Mouse (Mus musculus) olfactory bulb, adult 2 months (tissue): ENCODE measurements around the gene Gm3238. TPM values are rescaled to one million over a fixed set of nuclear protein-coding genes. Genes with fewer than 3 reads are reported as not detected.
"Not testable (repeated sequence)": the region's sequence is repeated elsewhere in the genome, so short reads cannot be mapped to it uniquely, and the experiment has no call there.

ENCODE experiments used
- H3K27ac ChIP-seq: fragments of 200-500 bp; 2 replicates; pipeline ENCODE4 v1.5.1; 2012; ENCODE audit warnings: low read depth, low read length; ENCODE audit not compliant: insufficient read depth
- H3K4me1 ChIP-seq: fragments of 200-500 bp; 2 replicates; pipeline ENCODE4 v1.6.1; 2012; ENCODE audit warnings: low read length; ENCODE audit not compliant: control insufficient read depth, insufficient read depth
- H3K4me3 ChIP-seq: fragments of 200-500 bp; 2 replicates; pipeline ENCODE4 v1.5.1; 2012; ENCODE audit warnings: mild to moderate bottlenecking, low read depth, low read length, moderate library complexity; ENCODE audit not compliant: insufficient read depth
- CTCF ChIP-seq: fragments of 200-500 bp; IDR thresholded peaks from 2 replicates; pipeline ENCODE4 v1.5.1; 2012; ENCODE audit warnings: low read depth, mild to moderate bottlenecking, low read length, moderate library complexity; ENCODE audit not compliant: insufficient read depth
- POLR2A ChIP-seq: fragments of 200-500 bp; IDR thresholded peaks from 2 replicates; pipeline ENCODE4 v1.6.1; 2012; ENCODE audit warnings: mild to moderate bottlenecking, low read depth, low read length, moderate library complexity; ENCODE audit not compliant: insufficient read depth
- WGBS: fragments of 180-500 bp; shearing (Covaris S2); methylation state at CpG from one replicate; pipeline ENCODE4 v1.1.7; 2018; 5-methylcytosine and 5-hydroxymethylcytosine counted together
- polyA plus RNA-seq: library from polyadenylated mRNA; stranded (reverse); fragments of >200 nt; gene quantifications from 2 replicates; pipeline ENCODE4 v1.2.4, GENCODE M21; 2012; ENCODE audit warnings: low replicate concordance; ENCODE audit not compliant: missing spikeins, insufficient read depth, insufficient read length

Gene Gm3238
- polyA plus RNA-seq: not detected in 2 replicates

DNA sequence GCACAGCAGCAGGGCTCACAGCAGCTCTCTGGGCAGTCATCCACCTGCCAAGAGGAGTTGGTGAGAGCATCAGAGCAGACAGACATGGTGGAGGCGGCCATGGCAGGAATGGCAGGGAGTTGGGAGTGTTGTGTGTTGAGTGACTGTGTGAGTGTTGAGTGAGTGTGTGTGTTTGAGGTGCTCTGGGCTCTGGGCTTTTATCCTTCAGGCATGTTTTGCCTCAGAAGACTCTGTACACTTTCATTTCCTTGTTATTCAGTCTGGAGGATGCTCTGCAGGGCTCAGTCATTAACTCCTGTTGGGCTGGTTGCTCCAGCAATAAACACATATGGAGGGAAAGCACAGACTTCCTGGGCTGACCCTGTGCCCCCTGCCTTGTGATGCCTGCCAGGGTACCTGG lies at the start of gene Gm3238:
Gene Gm3238, minus strand, starts transcription at position 101 of the 400 bp plus-strand sequence.
- H3K4me1 ChIP-seq, H3K27ac ChIP-seq, H3K4me3 ChIP-seq: not testable (repeated sequence)
- 75% methylated on average over 1 of the region's 1 CpGs for WGBS

- Histone ChIP-seq H3K4me1 (no peaks in the 10 kb centered on the region), H3K27ac (no peak overlapping the region), H3K4me3 (no peak overlapping the region)
- TF ChIP-seq POLR2A (no peak), CTCF (no peak)
- 59% methylated on average over 4 of the region's 4 CpGs for WGBS
These were observed 48.1 kb upstream of the Gm3238 start for GRCm38 (mm10) chr10:77819203-77819602.

GRCm38 (mm10) chr10:77818523-77818922 lies 47.4 kb upstream of the Gm3238 start:
- WGBS: 99% methylated on average over 4 of the region's 4 CpGs
- no peak overlapping the region for H3K27ac ChIP-seq

GRCm38 (mm10) chr10:77815514-77815913 lies 44.4 kb upstream of the Gm3238 start:
- WGBS: 35% methylated on average over 5 of the region's 5 CpGs
- no peaks in the 10 kb centered on the region for H3K4me1 ChIP-seq
- TF ChIP-seq POLR2A: no peak
- H3K4me3 ChIP-seq: no peak overlapping the region
- H3K27ac ChIP-seq: no peak overlapping the region

More at GRCm38 (mm10) chr10:77818523-77818922, 47.4 kb upstream of the Gm3238 start:
- no peak for TF ChIP-seq CTCF
- TF ChIP-seq POLR2A: no peak
- H3K4me3 ChIP-seq: no peak overlapping the region
- no peaks in the 10 kb centered on the region for H3K4me1 ChIP-seq

- no peaks in the 10 kb centered on the region for H3K4me1 ChIP-seq
- no peak for TF ChIP-seq CTCF
- TF ChIP-seq POLR2A: no peak
- WGBS: 59% methylated on average over 4 of the region's 4 CpGs
- H3K27ac ChIP-seq: no peak within 1 kb of the TSS
- H3K4me3 ChIP-seq: no peak within 1 kb of the TSS
These were observed 43.3 kb upstream of the Gm3238 start, which contains the start of gene Gm2696 for GRCm38 (mm10) chr10:77814382-77814781. Gene Gm2696, plus strand, starts transcription at chr10:77814682.

- Histone ChIP-seq H3K4me3 (no peak within 1 kb of the TSS), H3K4me1 (no peaks in the 10 kb centered on the region), H3K27ac (no peak within 1 kb of the TSS)
- 68% methylated on average over 5 of the region's 5 CpGs for WGBS
- no peak for TF ChIP-seq CTCF
- no peak for TF ChIP-seq POLR2A
These were observed 40.6 kb upstream of the Gm3238 start, which contains the start of gene Gm9507 for GRCm38 (mm10) chr10:77811743-77812142. Gene Gm9507, minus strand, starts transcription at chr10:77811843.

- WGBS: 87% methylated on average over 3 of the region's 3 CpGs
- H3K4me3 ChIP-seq: no peak overlapping the region
- no peak overlapping the region for H3K27ac ChIP-seq
- H3K4me1 ChIP-seq: no peaks in the 10 kb centered on the region
- TF ChIP-seq POLR2A (no peak), CTCF (no peak)
These were observed 33.0 kb upstream of the Gm3238 start for GRCm38 (mm10) chr10:77804095-77804494.

- 68% methylated on average over 8 of the region's 8 CpGs for WGBS
- TF ChIP-seq POLR2A (no peak), CTCF (no peak)
- Histone ChIP-seq H3K4me1 (peaks cover 3% of the 10 kb centered on the region; the same call in 1 of the 2 replicates), H3K4me3 (no peak within 1 kb of the TSS), H3K27ac (no peak within 1 kb of the TSS)
These were observed 27.9 kb upstream of the Gm3238 start, which contains the start of gene Gm19668 for GRCm38 (mm10) chr10:77798921-77799508. Gene Gm19668, minus strand, starts transcription at chr10:77799133.

GRCm38 (mm10) chr10:77798164-77798920 lies 27.2 kb upstream of the Gm3238 start:
- WGBS: 68% methylated on average over 3 of the region's 3 CpGs
- not testable (repeated sequence) for H3K4me3 ChIP-seq, H3K27ac ChIP-seq, H3K4me1 ChIP-seq
